Mouse (Mus musculus): ENCODE measurements around the gene Astn2.

Gene Astn2

GRCm38 (mm10) chr4:65496463-65496834 lies 908.0 kb downstream of the Astn2 start:
- peak; percentile 91 for DNase-seq

DNA sequence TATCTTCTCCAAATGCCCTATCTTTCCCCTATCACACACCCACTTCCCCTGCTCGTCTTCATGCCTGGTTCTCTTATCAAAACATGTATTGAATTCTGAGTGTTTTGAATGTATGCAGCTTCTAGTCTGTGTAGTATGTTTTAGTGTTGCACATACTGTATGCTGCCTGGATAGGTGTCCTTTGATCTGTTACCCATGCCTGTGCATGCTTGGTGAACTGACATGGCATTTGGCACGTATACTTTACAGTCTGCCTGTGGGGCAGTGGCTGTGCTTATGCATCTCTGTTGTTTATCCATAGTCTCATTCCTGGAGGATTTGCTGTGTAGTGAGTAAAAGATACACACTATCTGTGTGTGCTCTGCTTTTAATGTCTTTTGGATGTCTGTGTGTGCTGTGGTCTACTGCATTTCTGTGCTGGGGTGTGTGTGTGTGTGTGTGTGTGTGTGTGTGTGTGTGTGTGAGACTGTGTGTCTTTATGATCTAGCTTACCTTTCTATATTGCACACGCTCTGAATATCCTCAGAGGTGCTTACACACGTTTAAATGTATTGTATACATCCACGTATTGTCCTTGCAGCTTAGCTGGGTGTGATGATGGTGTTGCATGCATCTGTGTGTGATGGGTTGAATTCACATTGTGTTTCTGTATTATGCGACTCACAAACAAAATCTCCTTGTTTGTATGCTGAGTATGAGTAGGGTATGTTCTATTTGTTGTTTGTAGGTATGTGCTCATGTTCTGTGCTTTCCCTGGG lies 908.5 kb downstream of the Astn2 start:
- DNase-seq, result no peak

DNA sequence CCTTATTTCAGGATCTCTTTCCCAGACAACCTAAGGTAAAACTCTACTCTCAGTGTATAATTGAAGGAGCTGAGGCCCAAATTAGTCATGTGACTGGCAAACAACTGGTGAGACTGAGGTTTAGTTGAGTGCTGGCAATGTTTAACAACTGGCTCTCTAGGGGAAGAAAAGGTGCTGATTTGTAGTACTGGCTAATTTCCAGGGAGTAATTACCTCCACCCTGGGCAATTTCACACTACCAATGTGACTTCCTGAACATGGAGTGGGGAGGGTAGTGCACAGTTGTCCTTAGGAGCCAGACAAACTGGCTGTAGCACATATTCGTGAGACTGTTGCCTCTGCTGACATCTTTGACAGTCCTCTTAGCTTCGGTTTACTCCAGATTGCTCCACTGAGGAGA lies 912.9 kb downstream of the Astn2 start:
- DNase-seq, result no peak

DNA sequence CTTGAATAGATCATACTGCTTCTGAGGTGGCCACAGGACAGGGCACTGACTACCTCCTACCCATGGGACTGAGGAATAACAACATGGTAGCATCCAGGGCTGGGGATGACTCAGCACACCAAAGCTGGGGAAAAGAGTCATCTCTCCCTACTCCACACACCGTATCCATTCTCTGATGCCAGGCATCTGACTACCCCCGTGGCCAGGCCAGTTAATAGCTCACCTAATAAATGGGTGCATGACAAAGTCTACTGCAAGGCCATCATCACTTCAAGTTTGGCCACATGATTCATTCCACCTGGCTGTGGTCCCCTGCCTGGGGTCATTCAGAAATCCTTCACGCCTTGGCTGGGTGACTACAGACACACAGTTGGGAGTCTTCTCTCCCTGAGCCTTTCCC lies 914.7 kb downstream of the Astn2 start:
- no peak for DNase-seq

GRCm38 (mm10) chr4:65481632-65482031 lies 922.8 kb downstream of the Astn2 start:
- DNase-seq, result peak; percentile 3

- DNase-seq, result peak; percentile 40
Measured at GRCm38 (mm10) chr4:65477106-65477505, 927.3 kb downstream of the Astn2 start.

DNA sequence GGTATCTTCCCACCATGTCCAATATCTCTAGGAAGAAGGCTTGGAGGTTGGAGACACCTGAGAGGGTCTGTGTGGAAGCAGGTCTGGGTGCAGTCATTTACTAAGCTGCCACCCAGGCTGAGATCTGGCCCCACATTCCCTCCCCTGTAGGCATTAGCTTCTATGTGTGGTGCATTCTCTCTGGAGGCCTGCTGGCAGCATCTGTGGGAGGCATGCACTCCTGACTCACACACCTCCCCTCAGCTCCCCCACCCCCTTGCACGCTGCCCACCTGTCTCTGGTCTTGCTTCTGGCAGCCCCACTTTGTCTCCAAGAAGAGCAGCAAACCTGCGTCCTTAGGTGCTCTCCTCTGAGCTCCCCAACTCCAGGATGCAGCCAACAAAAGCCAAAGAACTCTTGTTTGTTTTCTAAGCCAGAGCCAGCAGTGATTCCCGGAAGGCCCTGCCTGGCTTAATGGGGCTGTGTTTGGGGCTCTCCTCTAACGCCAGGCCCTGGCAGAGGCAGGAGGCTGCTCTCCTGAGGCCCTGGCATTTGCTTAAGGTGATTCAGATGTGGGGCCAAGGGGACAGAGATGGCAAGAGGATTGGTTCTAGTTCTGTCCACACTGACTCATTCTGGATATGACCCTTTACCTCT lies 928.4 kb downstream of the Astn2 start:
- no peak for DNase-seq

- DNase-seq, result no peak
Measured at GRCm38 (mm10) chr4:65473141-65473540, 931.3 kb downstream of the Astn2 start.

- no peak for DNase-seq
Measured at GRCm38 (mm10) chr4:65449171-65449570, 955.2 kb downstream of the Astn2 start.

DNA sequence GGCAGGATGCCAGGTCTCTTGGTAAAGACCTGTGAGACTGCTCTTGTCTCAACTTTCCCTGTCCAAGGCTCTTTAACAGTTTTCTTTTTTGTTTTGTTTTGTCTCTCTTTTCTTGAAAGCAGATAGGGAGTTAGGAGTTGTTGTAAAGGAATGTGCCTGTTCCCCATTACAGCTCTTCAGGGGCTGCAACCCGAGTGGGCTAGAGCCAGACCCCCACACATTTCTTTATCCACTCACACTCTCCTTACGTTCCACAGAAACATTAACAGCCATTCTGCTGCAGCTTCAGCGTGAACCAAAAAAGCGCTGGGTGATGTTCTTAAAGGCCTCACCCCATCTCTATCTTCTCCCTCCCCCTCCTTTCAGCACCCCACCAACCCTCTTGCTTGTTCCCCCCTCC lies 962.7 kb downstream of the Astn2 start:
- DNase-seq, result no peak

- DNase-seq, result no peak
Measured at GRCm38 (mm10) chr4:65430804-65431203, 973.6 kb downstream of the Astn2 start.

GRCm38 (mm10) chr4:65427480-65427879 lies 976.9 kb downstream of the Astn2 start:
- DNase-seq, result no peak

GRCm38 (mm10) chr4:65426437-65426836 lies 978.0 kb downstream of the Astn2 start:
- DNase-seq, result no peak

DNA sequence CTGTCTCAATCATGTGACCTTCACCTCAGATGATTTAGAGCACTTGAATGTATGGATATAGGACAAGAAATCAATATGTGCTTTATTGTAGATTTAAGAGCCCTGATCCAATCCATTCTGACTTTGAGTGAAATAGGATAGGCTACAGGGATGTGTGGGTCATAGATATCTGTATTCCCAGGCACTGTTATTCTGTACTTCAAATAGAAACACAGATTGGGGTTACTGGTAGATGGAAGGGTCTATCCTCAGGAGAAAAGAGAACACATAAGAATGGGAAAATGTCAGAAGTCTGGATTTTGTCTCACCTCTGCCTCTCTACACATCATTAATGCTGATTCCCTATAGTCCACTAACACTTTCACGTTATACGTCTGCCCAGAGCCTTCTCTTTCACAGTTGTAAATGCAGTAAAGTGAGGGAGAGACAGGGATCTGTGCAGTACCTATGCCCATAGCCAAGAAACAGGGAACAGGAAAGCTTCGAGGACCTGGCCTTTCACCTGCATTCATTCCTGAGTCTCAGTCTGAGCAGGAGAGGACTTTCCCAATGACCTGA lies 981.3 kb downstream of the Astn2 start:
- DNase-seq, result no peak

DNA sequence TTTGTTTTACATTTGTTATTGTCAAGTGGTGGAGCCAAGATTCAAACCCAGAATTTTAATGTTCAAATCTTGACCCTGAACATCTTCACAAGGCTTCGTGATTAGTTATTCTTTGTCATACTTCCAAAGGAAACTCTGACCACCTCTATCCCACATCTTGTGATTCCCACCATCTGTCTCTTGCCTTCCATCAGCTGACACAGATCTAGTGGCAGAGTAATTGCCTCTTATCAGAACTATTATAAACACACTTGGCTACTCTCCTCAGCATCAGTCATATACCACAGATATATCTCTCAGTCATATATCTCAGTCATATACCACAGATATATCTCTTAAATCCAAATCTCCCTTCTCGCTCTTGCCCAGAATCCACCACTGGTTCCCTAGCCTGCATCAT lies 983.1 kb downstream of the Astn2 start:
- DNase-seq, result no peak

DNA sequence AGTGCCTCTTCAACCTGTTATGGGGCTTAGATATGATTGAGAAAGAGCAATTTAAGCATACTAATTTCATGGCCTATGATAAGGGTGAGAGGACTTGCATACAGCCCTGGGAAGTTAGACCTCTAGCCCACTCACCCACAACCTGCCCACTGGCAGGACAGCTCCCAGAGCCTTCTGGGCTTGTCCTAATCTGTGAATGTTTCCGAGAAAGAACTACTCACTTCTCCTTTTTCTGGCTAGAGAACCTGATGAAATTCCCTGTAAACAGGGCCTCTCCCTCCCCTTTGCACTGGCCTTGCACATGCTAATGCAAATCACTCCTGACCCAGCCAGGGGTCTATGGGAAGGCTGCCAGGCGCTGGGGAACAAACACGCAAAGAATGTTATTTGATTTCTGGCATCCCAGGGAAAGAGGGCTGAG lies 983.9 kb downstream of the Astn2 start:
- DNase-seq, result peak; percentile 52

GRCm38 (mm10) chr4:65415507-65415906 lies 988.9 kb downstream of the Astn2 start:
- no peak for DNase-seq

- peak; percentile 13 for DNase-seq
Measured at GRCm38 (mm10) chr4:65402836-65403634, 1001.4 kb downstream of the Astn2 start.

GRCm38 (mm10) chr4:65402286-65402685 lies 1002.1 kb downstream of the Astn2 start:
- DNase-seq, result no peak

DNA sequence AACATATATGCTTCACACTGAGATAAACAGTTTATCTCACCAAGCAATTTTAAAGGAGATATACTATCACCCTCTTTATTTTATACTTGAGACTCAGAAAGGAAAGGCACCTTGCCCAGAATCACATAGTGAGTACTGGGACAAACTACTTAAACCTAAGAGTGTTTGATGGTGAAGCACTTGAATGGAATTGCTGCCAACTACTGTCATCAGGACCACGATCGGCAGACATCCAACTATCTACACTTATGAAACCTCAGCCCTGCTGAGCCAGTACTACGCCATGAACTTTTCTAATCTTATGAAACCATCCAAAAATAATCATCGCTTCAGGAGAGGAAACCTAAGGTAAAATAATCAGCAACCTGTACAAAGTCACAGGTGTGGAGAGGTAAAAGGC lies 1005.0 kb downstream of the Astn2 start:
- DNase-seq, result peak; percentile 66

GRCm38 (mm10) chr4:65396806-65397205 lies 1007.6 kb downstream of the Astn2 start:
- no peak for DNase-seq

- DNase-seq, result no peak
Measured at GRCm38 (mm10) chr4:65391001-65391400, 1013.4 kb downstream of the Astn2 start.

- DNase-seq, result no peak
Measured at GRCm38 (mm10) chr4:65383070-65383469, 1021.3 kb downstream of the Astn2 start.

All from lung, postnatal 36 days (tissue).